Mouse (Mus musculus) thymus, adult 18-20 months (tissue): ENCODE measurements around the gene Ggact.

Experiments
- DNase-seq, 2 experiments: peaks; one replicate each; pipeline ENCODE4 v3.0.0; 2022; ENCODE audit warnings: mixed read lengths in 2 of 2

Gene Ggact

GRCm38 (mm10) chr14:122865462-122866129, 48.0 kb downstream of the Ggact start:
- no peak for DNase-seq

- DNase-seq, result no peak
Observed at GRCm38 (mm10) chr14:122862623-122863022, 50.9 kb downstream of the Ggact start.

- DNase-seq, result no peak
Observed at GRCm38 (mm10) chr14:122859792-122860191, 53.8 kb downstream of the Ggact start.

GRCm38 (mm10) chr14:122852506-122853057, 61.0 kb downstream of the Ggact start:
- DNase-seq, result peak in 1 of 2 experiments; percentile 6

- DNase-seq, result no peak
Observed at GRCm38 (mm10) chr14:122837018-122837417, 76.5 kb downstream of the Ggact start.

- DNase-seq, result no peak
Observed at GRCm38 (mm10) chr14:122836221-122836620, 77.3 kb downstream of the Ggact start.

- DNase-seq, result no peak
Observed at GRCm38 (mm10) chr14:122835487-122836190, 77.9 kb downstream of the Ggact start.

- no peak for DNase-seq
Observed at GRCm38 (mm10) chr14:122834753-122835152, 78.8 kb downstream of the Ggact start.

- DNase-seq, result no peak
Observed at GRCm38 (mm10) chr14:122833666-122834065, 79.9 kb downstream of the Ggact start.

GRCm38 (mm10) chr14:122830433-122830832, 83.1 kb downstream of the Ggact start:
- DNase-seq, result no peak

- no peak for DNase-seq
Observed at GRCm38 (mm10) chr14:122825464-122825863, 88.1 kb downstream of the Ggact start.

GRCm38 (mm10) chr14:122823791-122824190, 89.8 kb downstream of the Ggact start:
- no peak for DNase-seq

GRCm38 (mm10) chr14:122821002-122821401, 92.6 kb downstream of the Ggact start:
- DNase-seq, result no peak

- DNase-seq, result no peak
Observed at GRCm38 (mm10) chr14:122800296-122800695, 113.3 kb downstream of the Ggact start.

GRCm38 (mm10) chr14:122793368-122793767, 120.2 kb downstream of the Ggact start:
- DNase-seq, result no peak

GRCm38 (mm10) chr14:122790111-122790510, 123.4 kb downstream of the Ggact start:
- DNase-seq, result no peak

GRCm38 (mm10) chr14:122788199-122788598, 125.4 kb downstream of the Ggact start:
- no peak for DNase-seq

- DNase-seq, result no peak
Observed at GRCm38 (mm10) chr14:122784701-122785100, 128.9 kb downstream of the Ggact start.

- no peak for DNase-seq
Observed at GRCm38 (mm10) chr14:122766448-122766847, 147.1 kb downstream of the Ggact start.
